Mouse (Mus musculus) megakaryocyte-erythroid progenitor cell, adult 5-6 weeks (primary cell): ENCODE measurements around the gene Wdr35. TPM values are rescaled to one million over a fixed set of nuclear protein-coding genes. Genes with fewer than 3 reads are reported as not detected.
A peak's percentile ranks its signal among the peaks of the same experiment; 100 is the strongest.
"Not testable (repeated sequence)": the region's sequence is repeated elsewhere in the genome, so short reads cannot be mapped to it uniquely, and the experiment has no call there.

Source experiments
- ATAC-seq: replicated peaks from 2 replicates; pipeline ENCODE4 v1.8.0; 2016; ENCODE audit warnings: mild to moderate bottlenecking, inconsistent platforms; ENCODE audit not compliant: severe bottlenecking, poor library complexity, low FRiP score, low TSS enrichment
- total RNA-seq, 2 experiments: library from RNA; stranded (forward) in 1 of 2; stranded (reverse) in 1 of 2; fragments of 200-1000, 215-1000 nt in 1 of 2; fragments of >200 nt in 1 of 2; fragmentation: Nextera tagmentation in 1 of 2; gene quantifications; 2 replicates each; pipeline ENCODE4 v1.2.3; 2014 to 2017

Gene Wdr35
- total RNA-seq, 2 experiments from 2014 or later = 5.4 to 5.8 TPM

GRCm38 (mm10) chr12:9002038-9002648 is 28.5 kb downstream of the Wdr35 start:
- ATAC-seq = peak; percentile 91

- ATAC-seq = no peak
Observed at GRCm38 (mm10) chr12:9007146-9007545, 33.5 kb downstream of the Wdr35 start.

GRCm38 (mm10) chr12:9007811-9008210 is 34.1 kb downstream of the Wdr35 start:
- no peak for ATAC-seq

- no peak for ATAC-seq
Observed at GRCm38 (mm10) chr12:9010311-9010710, 36.6 kb downstream of the Wdr35 start.

- ATAC-seq = no peak
Observed at GRCm38 (mm10) chr12:9016376-9016775, 42.7 kb downstream of the Wdr35 start.

- no peak for ATAC-seq
Observed at GRCm38 (mm10) chr12:9020431-9020830, 46.7 kb downstream of the Wdr35 start.

GRCm38 (mm10) chr12:9020986-9021385 is 47.3 kb downstream of the Wdr35 start:
- no peak for ATAC-seq

- ATAC-seq = no peak
Observed at GRCm38 (mm10) chr12:9023031-9023430, 49.3 kb downstream of the Wdr35 start.

- no peak for ATAC-seq
Observed at GRCm38 (mm10) chr12:9024071-9024470, 50.4 kb downstream of the Wdr35 start.

GRCm38 (mm10) chr12:9024736-9025135 is 51.0 kb downstream of the Wdr35 start:
- no peak for ATAC-seq

- no peak for ATAC-seq
Observed at GRCm38 (mm10) chr12:9026843-9027242, 53.2 kb downstream of the Wdr35 start.

- not testable (repeated sequence) for ATAC-seq
Observed at GRCm38 (mm10) chr12:9028816-9029215, 55.1 kb downstream of the Wdr35 start.

GRCm38 (mm10) chr12:9029506-9029887 is 55.8 kb downstream of the Wdr35 start:
- ATAC-seq = no peak

GRCm38 (mm10) chr12:9029888-9030723 is 56.4 kb downstream of the Wdr35 start, which contains the start of gene Ttc32:
Gene Ttc32 (plus strand): TSS chr12:9029997.
- ATAC-seq = peak; percentile 91

- no peak for ATAC-seq
Observed at GRCm38 (mm10) chr12:9031166-9031565, 57.5 kb downstream of the Wdr35 start.

- no peak for ATAC-seq
Observed at GRCm38 (mm10) chr12:9033140-9033539, 59.4 kb downstream of the Wdr35 start.

- ATAC-seq = no peak
Observed at GRCm38 (mm10) chr12:9036409-9036808, 62.7 kb downstream of the Wdr35 start.

GRCm38 (mm10) chr12:9040177-9040576 is 66.5 kb downstream of the Wdr35 start:
- ATAC-seq = no peak

GRCm38 (mm10) chr12:9040686-9041085 is 67.0 kb downstream of the Wdr35 start:
- ATAC-seq = no peak

- ATAC-seq = no peak
Observed at GRCm38 (mm10) chr12:9042316-9042715, 68.6 kb downstream of the Wdr35 start.

GRCm38 (mm10) chr12:9042759-9043158 is 69.1 kb downstream of the Wdr35 start:
- no peak for ATAC-seq
